Mouse (Mus musculus): ENCODE measurements around the gene Chrd.

GRCm38 (mm10) chr16:20783891-20784290, 51.0 kb downstream of the Chrd start:
- TF ChIP-seq CTCF (IDR thresholded peaks at IDR 0.05; ENCODE audit: low read depth, low read length): no peak
- no peak for TF ChIP-seq POLR2A (IDR thresholded peaks at IDR 0.05; ENCODE audit: insufficient read depth, low read length)
- no peak for TF ChIP-seq EP300 (IDR thresholded peaks at IDR 0.05; ENCODE audit: insufficient read depth, low read depth, low read length)

Measured in ES-Bruce4 (cell line).